Mouse (Mus musculus) mesoderm, embryonic 11.5 days (tissue): ENCODE measurements around the gene Stra6.

ENCODE experiments used
- DNase-seq: peaks from one replicate; pipeline ENCODE4 v3.0.0-alpha.2; 2012; ENCODE audit warnings: low read depth, low spot score

Gene Stra6

GRCm38 (mm10) chr9:58063531-58063930, at the start of gene Stra6:
Gene Stra6, plus strand, starts transcription at chr9:58063788.
- DNase-seq: no peak

GRCm38 (mm10) chr9:58014393-58015160, 49.0 kb upstream of the Stra6 start:
- no peak for DNase-seq

- no peak for DNase-seq
Observed at GRCm38 (mm10) chr9:58015856-58016255, 47.7 kb upstream of the Stra6 start.

DNA sequence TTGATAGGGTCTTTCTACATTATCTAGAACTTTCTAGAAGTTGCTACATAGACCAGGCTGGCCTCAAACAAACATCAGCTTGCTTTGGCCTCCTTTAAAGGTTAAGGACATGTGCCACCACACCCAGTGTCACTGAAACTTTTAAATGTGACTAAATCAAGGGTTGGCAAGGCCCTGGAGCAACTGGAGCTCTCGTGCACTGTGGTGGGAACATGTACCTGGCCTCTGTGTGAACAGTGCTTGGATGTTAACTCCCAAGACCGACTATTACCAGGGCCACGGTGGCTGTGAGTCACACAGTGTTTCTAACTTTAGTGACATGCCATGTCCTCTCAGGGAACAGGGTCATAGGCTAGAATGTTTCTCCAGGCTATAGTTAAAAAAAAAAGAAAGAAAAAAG, 46.6 kb upstream of the Stra6 start:
- no peak for DNase-seq

- DNase-seq: no peak
Observed at GRCm38 (mm10) chr9:58018385-58018784, 45.2 kb upstream of the Stra6 start.

DNA sequence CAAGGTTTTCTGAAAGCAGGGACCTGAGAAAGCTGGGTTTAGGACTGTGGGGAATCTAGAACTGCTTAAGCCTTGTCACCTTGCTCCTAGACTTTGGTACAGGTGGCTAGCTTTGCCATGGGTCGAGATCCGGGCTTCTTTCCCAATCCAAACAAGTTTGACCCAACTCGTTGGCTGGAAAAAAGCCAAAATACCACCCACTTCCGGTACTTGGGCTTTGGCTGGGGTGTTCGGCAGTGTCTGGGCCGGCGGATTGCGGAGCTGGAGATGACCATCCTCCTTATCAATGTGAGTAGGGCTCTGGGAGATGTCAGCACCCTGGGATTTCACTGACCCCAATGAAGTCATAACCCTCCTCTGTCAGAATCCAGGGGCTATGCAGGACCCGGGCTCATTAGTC, 37.6 kb upstream of the Stra6 start:
- DNase-seq: no peak

DNA sequence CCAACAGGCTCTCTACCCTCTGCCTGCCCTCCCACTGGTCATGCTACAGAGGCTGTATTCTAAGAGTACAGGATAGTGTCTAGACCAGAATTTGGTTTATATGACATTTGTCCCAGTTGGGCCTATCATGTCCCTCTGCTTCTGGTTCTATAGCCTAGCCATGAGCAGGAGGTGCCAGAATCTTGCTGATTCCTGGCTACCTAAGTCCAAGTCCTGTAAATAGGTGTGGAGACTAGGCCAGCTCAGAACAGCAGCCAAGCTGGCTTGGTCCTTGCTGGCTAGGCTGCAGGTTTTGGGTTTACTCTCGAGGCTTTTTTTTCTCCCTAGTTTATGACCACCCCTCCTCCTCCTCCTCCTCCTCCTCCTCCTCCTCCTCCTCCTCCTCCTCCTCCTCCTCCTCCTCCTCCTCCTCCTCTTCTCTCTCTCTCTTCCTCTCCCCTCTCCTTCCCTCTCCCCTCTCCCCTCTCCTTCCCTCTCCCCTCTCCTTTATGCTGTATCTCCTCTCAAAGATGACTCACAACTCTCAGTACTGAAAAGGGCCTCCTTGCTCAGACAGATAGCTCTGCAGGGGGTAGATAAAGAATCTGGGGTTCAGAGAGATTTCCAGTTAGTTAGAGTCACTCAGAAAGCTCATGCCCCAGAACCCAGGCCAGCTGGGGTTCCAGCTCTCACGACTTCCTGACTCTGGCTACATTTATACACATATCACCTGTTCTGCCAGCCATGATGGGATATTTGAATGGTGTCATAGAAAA, 36.0 kb upstream of the Stra6 start:
- DNase-seq: no peak

GRCm38 (mm10) chr9:58028841-58029240, 34.7 kb upstream of the Stra6 start:
- DNase-seq: no peak

DNA sequence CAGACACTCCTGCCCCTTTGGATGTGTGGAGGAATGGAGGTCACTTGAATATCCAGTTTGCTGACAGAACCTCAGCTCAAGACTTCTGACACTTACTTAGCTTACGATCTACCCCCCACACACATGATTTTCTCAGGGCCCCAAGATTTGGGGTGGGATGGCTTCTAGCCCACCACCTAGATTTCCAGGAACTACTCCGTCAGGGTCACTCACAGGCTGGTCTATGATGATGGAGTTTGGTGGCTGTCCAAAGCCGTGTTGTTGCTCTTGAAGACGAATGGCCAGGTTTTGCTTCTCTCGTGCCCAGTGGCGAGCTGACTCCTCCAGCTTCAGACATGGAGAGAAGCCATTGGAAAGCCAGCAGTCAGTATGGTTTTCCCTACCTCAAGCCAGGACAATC, 34.0 kb upstream of the Stra6 start:
- DNase-seq: no peak

DNA sequence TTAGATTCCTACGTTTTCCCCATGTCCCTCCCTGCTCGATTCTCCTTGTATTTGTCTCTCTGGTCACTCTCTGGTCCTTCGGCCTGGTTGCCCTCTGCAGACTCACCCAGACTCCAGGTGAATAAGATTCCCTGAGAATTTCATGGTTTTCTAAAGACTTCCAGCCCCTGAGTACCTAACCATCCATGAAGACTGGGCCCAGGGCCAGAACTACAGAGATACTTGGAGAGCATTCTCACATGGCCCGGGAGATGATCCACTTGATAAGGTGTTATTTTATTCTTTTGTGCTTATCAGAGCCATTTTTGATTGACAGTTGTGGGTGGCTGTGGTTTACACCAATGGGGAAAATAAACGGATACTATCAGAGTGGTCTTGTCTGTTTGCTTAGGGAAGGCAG, 31.7 kb upstream of the Stra6 start:
- DNase-seq: no peak

- no peak for DNase-seq
Observed at GRCm38 (mm10) chr9:58035519-58035918, 28.1 kb upstream of the Stra6 start.

DNA sequence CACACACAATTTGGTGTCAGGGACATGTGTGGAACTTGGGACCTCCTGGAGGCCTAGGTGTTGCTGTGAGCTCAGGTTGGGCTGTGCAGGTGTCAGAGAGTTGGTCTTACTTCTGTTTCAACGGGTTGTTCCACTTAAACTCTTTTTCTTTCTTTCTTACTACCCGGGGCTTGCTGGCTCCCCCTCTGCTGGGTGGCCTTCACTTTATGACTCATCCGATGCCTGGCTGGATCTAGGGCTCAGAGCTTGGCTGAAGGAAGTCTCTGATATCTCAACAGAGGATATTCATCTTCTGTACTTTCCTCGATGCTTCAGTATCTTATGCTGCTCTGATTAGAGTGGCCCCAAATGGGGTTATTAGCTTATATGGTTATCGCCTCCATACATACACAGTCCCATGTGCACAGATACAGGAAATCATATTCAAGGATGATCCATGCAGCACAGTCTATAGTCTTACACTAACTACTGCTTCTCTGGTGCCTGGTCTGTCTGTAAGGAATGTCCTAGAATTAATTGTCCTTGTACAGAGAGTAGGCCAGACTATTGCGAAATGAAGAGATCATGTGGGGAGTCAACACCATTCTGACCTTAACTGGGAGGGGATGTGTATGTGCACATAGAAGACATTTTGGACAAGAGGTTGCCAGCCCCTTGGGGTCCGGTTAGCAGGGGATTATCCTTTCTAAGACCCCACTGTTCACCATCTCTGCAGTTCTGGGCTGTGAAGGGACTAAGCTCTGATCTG, 27.5 kb upstream of the Stra6 start:
- DNase-seq: no peak

- no peak for DNase-seq
Observed at GRCm38 (mm10) chr9:58036961-58037360, 26.6 kb upstream of the Stra6 start.

DNA sequence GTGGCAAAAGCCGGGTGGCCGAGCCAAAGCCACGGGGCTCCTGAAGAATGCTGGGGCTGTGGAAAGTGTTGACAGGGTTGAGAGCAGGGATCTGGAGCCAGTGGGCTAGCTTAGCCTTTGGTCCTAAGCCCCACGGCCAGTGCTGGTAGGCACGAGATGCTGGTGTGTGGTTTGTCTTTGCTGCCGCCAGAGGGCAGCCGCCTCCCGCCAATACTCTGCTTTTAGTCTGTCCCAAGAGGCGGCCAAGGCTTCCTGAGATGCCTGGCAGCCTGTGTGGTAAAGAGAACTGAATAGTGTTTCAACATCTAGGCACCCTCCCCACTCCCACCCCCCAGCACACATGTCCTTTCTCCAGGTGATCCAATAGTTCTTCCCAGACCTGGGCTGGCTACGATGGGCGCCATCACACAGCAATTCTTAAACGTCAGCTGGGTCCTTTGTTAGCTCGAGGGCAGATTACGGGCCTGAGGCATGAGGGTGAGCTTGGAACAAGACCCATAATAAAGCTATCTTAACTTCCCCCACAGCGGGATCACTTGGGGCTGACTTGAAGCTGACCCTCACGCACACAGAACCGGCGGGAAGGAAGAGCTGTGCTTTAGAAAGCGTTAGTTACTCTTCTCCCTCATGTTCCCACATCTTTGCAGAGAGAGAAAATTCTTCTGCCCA, 25.0 kb upstream of the Stra6 start:
- DNase-seq: peak; percentile 86

GRCm38 (mm10) chr9:58040977-58041376, 22.6 kb upstream of the Stra6 start:
- DNase-seq: no peak

- no peak for DNase-seq
Observed at GRCm38 (mm10) chr9:58042391-58042790, 21.2 kb upstream of the Stra6 start.

DNA sequence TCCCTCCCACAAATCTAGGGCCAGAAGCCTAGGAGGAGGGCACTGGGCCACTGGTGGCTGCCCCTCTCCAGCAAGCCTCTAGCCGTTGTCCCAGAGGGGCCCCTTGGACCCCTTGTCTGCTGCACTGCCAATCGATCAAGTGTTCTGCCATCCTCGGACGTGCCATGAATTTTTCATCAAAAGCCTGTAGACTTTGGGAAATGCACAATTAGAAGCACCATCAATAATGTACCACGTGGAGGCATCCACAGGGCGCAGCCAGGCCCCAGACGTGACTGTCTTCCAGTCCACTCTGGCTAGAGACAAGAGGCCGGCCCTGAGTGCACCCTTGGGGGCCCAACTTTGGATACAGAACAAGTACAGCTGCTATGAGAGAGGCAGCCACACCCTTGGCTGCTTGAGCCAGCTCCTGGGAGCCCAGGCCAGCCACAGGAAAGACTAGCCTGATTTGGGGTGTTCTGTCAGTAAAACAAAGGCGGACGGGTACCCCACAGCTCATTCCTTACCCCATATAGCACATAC, 20.0 kb upstream of the Stra6 start:
- no peak for DNase-seq

DNA sequence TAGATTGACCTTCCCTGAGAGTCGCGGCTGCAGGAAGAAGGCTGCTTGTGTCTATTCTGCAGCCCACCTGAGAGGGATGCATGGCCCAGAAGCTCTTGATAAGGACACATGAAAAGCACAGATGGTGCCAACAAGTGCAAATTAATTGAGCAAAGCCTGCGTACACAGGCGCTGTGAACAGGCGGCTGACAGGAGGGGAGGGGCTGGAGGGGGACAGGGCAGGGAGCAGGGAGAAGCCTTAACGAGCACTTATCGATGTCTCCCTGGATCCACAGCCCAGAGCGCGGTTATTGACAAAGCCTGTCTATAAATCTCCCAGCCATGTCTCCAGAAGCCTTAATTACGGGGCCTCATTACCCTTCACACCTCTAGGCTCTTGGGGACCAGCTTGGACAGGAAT, 18.8 kb upstream of the Stra6 start:
- DNase-seq: no peak

DNA sequence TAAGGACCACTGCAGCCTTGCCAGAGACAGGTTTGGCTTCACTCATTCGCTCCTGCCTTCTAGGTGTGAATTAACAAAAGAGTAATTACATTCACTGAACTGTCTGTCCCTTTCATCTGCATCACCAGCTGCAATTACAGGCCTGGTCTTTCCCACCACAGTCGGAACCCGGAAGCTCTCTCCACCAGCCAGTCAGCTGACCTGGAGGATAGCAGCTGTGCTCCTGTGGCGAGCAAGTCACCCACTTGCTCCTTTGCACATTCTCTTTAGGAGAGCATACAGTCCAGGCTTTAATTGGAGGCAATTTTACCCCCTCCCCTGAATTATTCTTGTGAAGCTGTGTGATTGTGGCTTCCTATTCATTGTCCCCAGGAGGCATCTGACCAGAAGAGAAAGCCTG, 17.9 kb upstream of the Stra6 start:
- DNase-seq: no peak

GRCm38 (mm10) chr9:58047061-58047460, 16.5 kb upstream of the Stra6 start:
- DNase-seq: no peak

DNA sequence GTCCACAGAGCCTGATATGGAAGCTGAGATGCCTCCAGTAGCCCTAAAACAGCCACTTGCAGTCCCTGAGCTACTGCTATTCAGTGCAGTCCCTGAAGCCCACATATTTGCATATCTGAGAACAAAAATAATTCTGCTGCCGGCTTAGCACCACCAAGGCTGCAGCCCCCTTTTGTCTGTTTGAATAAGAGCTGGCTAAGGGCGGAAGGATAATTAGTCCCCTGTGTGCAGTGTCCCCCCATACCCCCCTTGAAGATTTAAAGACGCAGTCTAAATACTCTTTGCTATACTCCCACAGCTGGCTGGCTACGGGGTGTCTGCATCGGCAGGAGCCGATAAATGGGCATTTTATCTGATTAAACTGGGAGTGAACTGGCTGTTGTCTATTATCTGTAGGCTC, 15.0 kb upstream of the Stra6 start:
- DNase-seq: no peak

DNA sequence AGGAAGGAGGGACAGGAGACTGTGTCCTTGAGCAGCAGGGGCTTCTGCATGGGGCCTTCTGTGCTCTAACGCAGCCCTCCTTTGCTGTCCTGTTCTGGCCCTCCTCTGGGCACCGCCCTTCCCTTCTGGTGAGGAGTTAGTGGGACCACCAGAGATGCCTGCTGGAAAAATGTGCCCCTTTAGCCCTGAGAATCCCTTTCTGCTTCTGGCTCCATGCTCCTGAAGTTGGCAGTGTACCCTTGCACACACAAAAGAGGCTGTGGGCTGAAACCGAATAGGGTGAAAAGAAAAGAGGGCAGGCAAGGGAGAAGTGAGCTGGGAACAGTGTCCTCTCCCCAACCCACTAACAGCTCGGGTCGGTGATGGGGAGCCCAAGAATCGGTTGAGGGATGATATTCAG, 14.4 kb upstream of the Stra6 start:
- DNase-seq: no peak
